Mouse (Mus musculus) erythroblast, embryonic 14.5 days (primary cell): ENCODE data around the gene Cklf. TPM values are rescaled to one million over a fixed set of nuclear protein-coding genes. Genes with fewer than 3 reads are reported as not detected.
"Not testable (repeated sequence)": the region's sequence is repeated elsewhere in the genome, so short reads cannot be mapped to it uniquely, and the experiment has no call there.

Experiments
- H3K27me3 ChIP-seq: 2 replicates; pipeline ENCODE4 v1.6.1; 2012; ENCODE audit warnings: inconsistent platforms; ENCODE audit not compliant: control insufficient read depth
- H3K36me3 ChIP-seq: 2 replicates; pipeline ENCODE4 v1.6.1; 2012; ENCODE audit warnings: mild to moderate bottlenecking, inconsistent platforms; ENCODE audit not compliant: control insufficient read depth
- H3K4me1 ChIP-seq: 2 replicates; pipeline ENCODE4 v1.6.1; 2012; ENCODE audit warnings: inconsistent platforms; ENCODE audit not compliant: control insufficient read depth
- H3K4me3 ChIP-seq: replicated peaks from 2 replicates; pipeline ENCODE3; 2012; ENCODE audit warnings: moderate library complexity, mild to moderate bottlenecking, inconsistent platforms
- H3K9me3 ChIP-seq: 2 replicates; pipeline ENCODE4 v1.6.1; 2012; ENCODE audit warnings: low read length, inconsistent platforms, mixed read lengths; ENCODE audit not compliant: control insufficient read depth
- GATA1 ChIP-seq: IDR thresholded peaks from 2 replicates; pipeline ENCODE4 v1.6.1; 2012; ENCODE audit warnings: low read length, inconsistent platforms, mixed read lengths
- TAL1 ChIP-seq: IDR thresholded peaks from 3 replicates; pipeline ENCODE4 v1.6.1; 2012; ENCODE audit warnings: low read length, inconsistent platforms, mixed read lengths
- polyA plus RNA-seq: library from polyadenylated mRNA; stranded (reverse); fragments of >175 nt; gene quantifications from 2 replicates; pipeline ENCODE4 v1.2.3, GENCODE M21; 2012

Gene Cklf
- polyA plus RNA-seq, 1 experiment, result 0.07 TPM

DNA sequence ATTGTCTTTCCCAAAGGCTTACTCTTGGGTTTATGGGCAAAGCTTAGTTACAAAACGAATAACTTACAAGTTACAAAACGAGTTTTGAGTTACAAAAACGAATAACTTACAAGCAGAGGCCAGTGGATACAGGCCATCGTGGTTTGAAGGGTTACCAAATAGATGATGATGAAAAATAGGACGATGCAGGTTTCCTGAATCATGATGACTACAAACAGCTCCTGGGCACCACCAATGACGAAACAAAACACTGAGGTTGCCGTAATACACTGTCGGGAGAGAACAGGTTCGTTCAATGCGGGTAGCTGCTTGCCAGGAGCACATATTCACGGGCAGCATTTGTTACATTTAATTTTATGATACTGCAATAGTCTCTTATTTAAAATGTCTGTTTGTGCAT lies 54.3 kb downstream of the Cklf start:
- TF ChIP-seq GATA1 (no peak), TAL1 (no peak)
- Histone ChIP-seq H3K4me1 (peaks cover 4% of the 10 kb centered on the region), H3K9me3 (no peaks in the 10 kb centered on the region), H3K27me3 (no peaks in the 10 kb centered on the region), H3K36me3 (no peaks in the 10 kb centered on the region), H3K4me3 (no peak overlapping the region)

DNA sequence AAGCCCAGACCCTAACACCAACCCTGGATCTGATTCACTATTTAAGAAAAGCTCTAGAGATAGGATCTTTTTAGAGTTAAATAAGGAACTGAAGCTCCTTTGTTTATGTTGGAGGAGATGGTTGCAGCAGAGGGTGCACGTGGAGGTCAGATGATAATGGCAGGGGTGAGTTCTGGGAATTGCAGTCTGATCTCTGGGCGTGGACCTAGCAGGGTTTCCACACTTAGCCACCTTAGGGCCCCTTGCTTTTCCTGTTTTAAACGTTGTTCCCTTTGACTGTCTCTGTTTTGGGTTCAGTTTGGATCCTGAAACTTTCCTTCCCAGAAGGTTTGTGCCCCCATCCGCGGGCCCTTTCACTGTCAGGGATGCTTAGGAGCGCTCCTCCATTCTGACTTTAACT lies 57.7 kb downstream of the Cklf start:
- not testable (repeated sequence) for H3K4me3 ChIP-seq, H3K4me1 ChIP-seq, H3K36me3 ChIP-seq, H3K9me3 ChIP-seq, H3K27me3 ChIP-seq

DNA sequence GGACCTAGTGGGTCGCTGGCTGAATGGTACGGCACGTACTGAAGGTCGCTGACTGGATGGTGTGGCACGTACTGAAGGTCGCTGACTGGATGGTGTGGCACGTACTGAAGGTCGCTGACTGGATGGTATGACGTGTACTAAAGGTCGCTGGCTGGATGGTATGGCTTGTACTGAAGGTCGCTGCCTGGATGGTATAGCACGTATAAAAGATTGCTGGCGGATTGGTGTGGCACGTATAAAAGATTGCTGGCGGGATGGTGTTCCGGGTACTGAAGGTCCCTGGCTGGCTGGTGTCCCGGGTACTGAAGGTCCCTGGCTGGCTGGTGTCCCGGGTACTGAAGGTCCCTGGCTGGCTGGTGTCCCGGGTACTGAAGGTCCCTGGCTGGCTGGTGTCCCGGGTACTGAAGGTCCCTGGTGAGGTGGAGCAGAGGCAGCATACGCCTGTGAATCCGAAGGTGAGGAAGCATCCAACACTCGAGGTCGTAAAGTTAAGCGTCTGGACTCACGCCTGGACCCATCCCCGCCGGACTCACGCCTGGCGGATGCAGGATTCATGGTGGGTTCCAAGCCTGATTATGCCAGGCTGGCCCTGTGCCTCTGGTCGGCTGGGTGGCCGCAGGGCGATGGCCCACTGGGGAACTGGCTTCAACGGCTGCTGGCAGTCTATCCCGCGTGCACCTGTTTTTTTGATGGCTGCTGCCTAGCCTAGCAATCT lies 58.9 kb downstream of the Cklf start, which contains the start of the genes Gm45711 and Cmtm1:
Gene Gm45711, minus strand, starts transcription at position 641 of the 715 bp plus-strand sequence.
Gene Cmtm1, minus strand, starts transcription at position 705 of the 715 bp plus-strand sequence.
- H3K4me1 ChIP-seq, H3K36me3 ChIP-seq, H3K27me3 ChIP-seq, H3K9me3 ChIP-seq, H3K4me3 ChIP-seq: not testable (repeated sequence)

DNA sequence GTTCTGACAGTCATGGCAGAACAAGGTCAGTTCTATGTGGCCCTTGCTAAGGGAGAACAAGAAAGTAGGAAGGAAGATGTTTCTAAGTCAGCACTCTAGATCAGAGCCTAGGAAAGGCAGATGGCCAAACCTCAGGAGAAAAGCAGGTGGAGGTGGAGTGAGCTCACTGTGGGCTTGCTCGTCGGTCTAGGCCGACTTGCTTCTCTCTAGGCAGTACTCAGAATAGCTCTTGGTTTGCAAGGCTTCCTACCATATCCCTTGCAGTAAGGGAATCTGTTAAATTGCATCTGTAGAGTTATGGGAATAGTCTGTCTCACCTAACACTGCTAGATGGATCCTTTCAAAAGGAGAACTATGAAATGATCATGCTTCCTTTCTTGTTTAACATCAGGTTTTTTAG lies 61.4 kb downstream of the Cklf start:
- H3K27me3 ChIP-seq, H3K4me1 ChIP-seq, H3K36me3 ChIP-seq, H3K4me3 ChIP-seq, H3K9me3 ChIP-seq: not testable (repeated sequence)

DNA sequence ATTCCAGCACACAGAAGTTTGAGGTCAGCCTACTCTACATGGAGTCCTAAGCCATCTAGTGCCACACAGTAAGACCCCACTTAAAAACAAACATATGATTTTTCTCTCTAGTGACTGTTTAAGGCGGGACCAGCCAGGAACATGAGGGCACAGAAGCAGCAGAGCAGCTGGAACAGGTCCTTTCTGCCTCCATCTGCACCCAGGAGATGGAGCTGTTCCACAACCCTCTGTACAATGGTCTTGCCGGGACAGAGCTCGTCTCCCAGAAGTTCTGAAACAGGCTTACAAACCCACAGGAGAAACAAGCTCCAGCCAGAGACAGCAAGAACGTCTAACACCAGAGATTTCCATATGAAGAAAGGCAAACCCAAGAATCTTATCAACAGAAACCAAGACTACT lies 62.6 kb downstream of the Cklf start:
- Histone ChIP-seq H3K27me3 (no peaks in the 10 kb centered on the region), H3K36me3 (no peaks in the 10 kb centered on the region), H3K4me1 (peaks cover 4% of the 10 kb centered on the region), H3K9me3 (no peaks in the 10 kb centered on the region), H3K4me3 (no peak overlapping the region)
- TF ChIP-seq GATA1 (no peak), TAL1 (no peak)

Other genes with a start within 250 kb of the Cklf start
- 0.10 and 0.64 TPM in 2 replicates for gene Cdh5, start 149.2 kb upstream of the Cklf start, polyA plus RNA-seq
- gene Bean1, start 80.4 kb upstream of the Cklf start, polyA plus RNA-seq, result not detected in 2 replicates
- gene Tk2, start 2.3 kb upstream of the Cklf start, polyA plus RNA-seq, result 0.19 and 0.23 TPM in 2 replicates
- not detected in 2 replicates for gene Cmtm2a, start 42.3 kb downstream of the Cklf start, polyA plus RNA-seq
- gene Gm45711, start 59.2 kb downstream of the Cklf start, polyA plus RNA-seq, result not detected in 2 replicates
- gene Cmtm1, start 59.3 kb downstream of the Cklf start, polyA plus RNA-seq, result not detected in 2 replicates
- not detected in 2 replicates for gene Gm11020, start 70.7 kb downstream of the Cklf start, polyA plus RNA-seq
- gene Cmtm2b, start 71.4 kb downstream of the Cklf start, polyA plus RNA-seq, result not detected in 2 replicates
- gene Cmtm3, start 88.5 kb downstream of the Cklf start, polyA plus RNA-seq, result 0.26 and 0.44 TPM in 2 replicates
- 0.01 and 0.02 TPM in 2 replicates for gene Cmtm4, start 144.9 kb downstream of the Cklf start, polyA plus RNA-seq
- gene Dync1li2, start 192.2 kb downstream of the Cklf start, polyA plus RNA-seq, result 1.1 and 1.4 TPM in 2 replicates